Mouse (Mus musculus): ENCODE measurements around the gene H2-M3.

DNA sequence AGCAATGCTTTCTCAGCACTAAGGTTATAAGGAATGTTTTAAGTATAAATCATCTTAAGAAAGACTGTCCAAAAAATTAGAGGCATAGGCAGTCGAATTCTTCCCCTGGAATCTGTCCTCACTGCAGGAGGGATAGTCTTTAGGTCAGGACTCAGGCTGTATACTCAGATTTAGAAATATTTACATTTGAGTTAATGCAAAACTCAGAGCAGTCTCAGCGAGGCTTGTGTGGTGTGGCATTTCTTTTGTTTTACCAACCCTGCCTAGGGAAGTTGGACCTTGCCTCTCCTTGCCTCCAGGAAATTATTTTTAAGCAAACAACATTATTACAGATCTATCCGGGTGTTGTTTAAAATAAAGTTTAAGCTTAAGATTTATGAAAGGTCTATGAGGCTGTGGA is 27.8 kb upstream of the H2-M3 start:
- TF ChIP-seq CTCF (conservative IDR thresholded peaks at IDR 0.05; ENCODE audit: insufficient read depth, insufficient read length, low read depth, low read length) (no peak), POLR2A (IDR thresholded peaks at IDR 0.05; ENCODE audit: low read depth, low read length) (no peak)
